Mouse (Mus musculus): ENCODE measurements around the gene Gm49711. TPM values are rescaled to one million over a fixed set of nuclear protein-coding genes. Genes with fewer than 3 reads are reported as not detected.
"Not testable (repeated sequence)": the region's sequence is repeated elsewhere in the genome, so short reads cannot be mapped to it uniquely, and the experiment has no call there.

Gm49711 gene
- polyA plus RNA-seq, 1 experiment from 2014 or later = 1.3 TPM

- Histone ChIP-seq H3K27ac (replicated peaks; ENCODE audit: low read depth, low read length) (no peak overlapping the region), H3K36me3 (ENCODE audit: control insufficient read depth, insufficient read depth, low read length) (no peaks in the 10 kb centered on the region), H3K27me3 (ENCODE audit: control insufficient read depth, insufficient read depth, low read length) (no peaks in the 10 kb centered on the region), H3K4me3 (replicated peaks; ENCODE audit: low read depth, low read length) (no peak overlapping the region), H3K4me2 (ENCODE audit: low read length) (no peak overlapping the region), H3K4me1 (ENCODE audit: control insufficient read depth, insufficient read depth, low read length) (0 out of 2 replicates have a peak, but pooled peaks cover 3% of the 10 kb centered on the region), H3K9ac (replicated peaks; ENCODE audit: low read length) (no peak overlapping the region), H3K9me3 (ENCODE audit: control insufficient read depth, low read length) (no peaks in the 10 kb centered on the region)
- ATAC-seq (ENCODE audit: low FRiP score, low TSS enrichment) (no peak), DNase-seq (no peak)
- 80% methylated on average over 8 of the region's 8 CpGs for WGBS
These were observed 145.5 kb downstream of the Gm49711 start for GRCm38 (mm10) chr16:92203599-92203998.

- no peak overlapping the region for H3K9ac ChIP-seq (replicated peaks; ENCODE audit: low read length)
- 87% methylated on average over 5 of the region's 5 CpGs for WGBS
- H3K27ac ChIP-seq (replicated peaks; ENCODE audit: low read depth, low read length) = no peak overlapping the region
- DNase-seq (no peak), ATAC-seq (ENCODE audit: low FRiP score, low TSS enrichment) (no peak)
- H3K9me3 ChIP-seq (ENCODE audit: control insufficient read depth, low read length) = no peaks in the 10 kb centered on the region
- no peak overlapping the region for H3K4me2 ChIP-seq (ENCODE audit: low read length)
- H3K4me1 ChIP-seq (ENCODE audit: control insufficient read depth, insufficient read depth, low read length) = 0 out of 2 replicates have a peak, but pooled peaks cover 3% of the 10 kb centered on the region
- H3K27me3 ChIP-seq (ENCODE audit: control insufficient read depth, insufficient read depth, low read length) = no peaks in the 10 kb centered on the region
- H3K36me3 ChIP-seq (ENCODE audit: control insufficient read depth, insufficient read depth, low read length) = no peaks in the 10 kb centered on the region
- no peak overlapping the region for H3K4me3 ChIP-seq (replicated peaks; ENCODE audit: low read depth, low read length)
These were observed 151.2 kb downstream of the Gm49711 start for GRCm38 (mm10) chr16:92209291-92209781.

- 65% methylated on average over 5 of the region's 5 CpGs for WGBS
- DNase-seq; H3K36me3 ChIP-seq (ENCODE audit: control insufficient read depth, insufficient read depth, low read length); H3K27me3 ChIP-seq (ENCODE audit: control insufficient read depth, insufficient read depth, low read length); H3K4me1 ChIP-seq (ENCODE audit: control insufficient read depth, insufficient read depth, low read length); H3K4me3 ChIP-seq (replicated peaks; ENCODE audit: low read depth, low read length); H3K4me2 ChIP-seq (ENCODE audit: low read length); H3K27ac ChIP-seq (replicated peaks; ENCODE audit: low read depth, low read length); ATAC-seq (ENCODE audit: low FRiP score, low TSS enrichment); H3K9ac ChIP-seq (replicated peaks; ENCODE audit: low read length); H3K9me3 ChIP-seq (ENCODE audit: control insufficient read depth, low read length): not testable (repeated sequence)
These were observed 152.2 kb downstream of the Gm49711 start for GRCm38 (mm10) chr16:92210316-92210715.

- not testable (repeated sequence) for H3K27ac ChIP-seq (replicated peaks; ENCODE audit: low read depth, low read length); ATAC-seq (ENCODE audit: low FRiP score, low TSS enrichment)
- 73% methylated on average over 1 of the region's 1 CpGs for WGBS
These were observed 155.8 kb downstream of the Gm49711 start for GRCm38 (mm10) chr16:92213911-92214310.

GRCm38 (mm10) chr16:92215599-92216390 is 157.7 kb downstream of the Gm49711 start:
- WGBS = 75% methylated on average over 8 of the region's 8 CpGs

More at GRCm38 (mm10) chr16:92213911-92214310, 155.8 kb downstream of the Gm49711 start:
- not testable (repeated sequence) for DNase-seq; H3K9ac ChIP-seq (replicated peaks; ENCODE audit: low read length); H3K4me3 ChIP-seq (replicated peaks; ENCODE audit: low read depth, low read length); H3K4me2 ChIP-seq (ENCODE audit: low read length); H3K36me3 ChIP-seq (ENCODE audit: control insufficient read depth, insufficient read depth, low read length); H3K4me1 ChIP-seq (ENCODE audit: control insufficient read depth, insufficient read depth, low read length); H3K9me3 ChIP-seq (ENCODE audit: control insufficient read depth, low read length); H3K27me3 ChIP-seq (ENCODE audit: control insufficient read depth, insufficient read depth, low read length)

GRCm38 (mm10) chr16:92220754-92221153 is 162.6 kb downstream of the Gm49711 start:
- no peak overlapping the region for H3K27ac ChIP-seq (replicated peaks; ENCODE audit: low read depth, low read length)
- ATAC-seq (ENCODE audit: low FRiP score, low TSS enrichment) (no peak), DNase-seq (no peak)
- H3K36me3 ChIP-seq (ENCODE audit: control insufficient read depth, insufficient read depth, low read length) = no peaks in the 10 kb centered on the region
- WGBS = 91% methylated on average over 11 of the region's 11 CpGs
- H3K27me3 ChIP-seq (ENCODE audit: control insufficient read depth, insufficient read depth, low read length) = no peaks in the 10 kb centered on the region
- no peak overlapping the region for H3K4me2 ChIP-seq (ENCODE audit: low read length)
- no peaks in the 10 kb centered on the region; the same call in 1 of the 2 replicates for H3K9me3 ChIP-seq (ENCODE audit: control insufficient read depth, low read length)
- no peak overlapping the region for H3K9ac ChIP-seq (replicated peaks; ENCODE audit: low read length)
- H3K4me3 ChIP-seq (replicated peaks; ENCODE audit: low read depth, low read length) = no peak overlapping the region
- H3K4me1 ChIP-seq (ENCODE audit: control insufficient read depth, insufficient read depth, low read length) = no peaks in the 10 kb centered on the region

More at GRCm38 (mm10) chr16:92215599-92216390, 157.7 kb downstream of the Gm49711 start:
- Histone ChIP-seq H3K9ac (replicated peaks; ENCODE audit: low read length) (no peak overlapping the region), H3K36me3 (ENCODE audit: control insufficient read depth, insufficient read depth, low read length) (no peaks in the 10 kb centered on the region), H3K27me3 (ENCODE audit: control insufficient read depth, insufficient read depth, low read length) (no peaks in the 10 kb centered on the region), H3K27ac (replicated peaks; ENCODE audit: low read depth, low read length) (no peak overlapping the region), H3K4me3 (replicated peaks; ENCODE audit: low read depth, low read length) (no peak overlapping the region), H3K4me2 (ENCODE audit: low read length) (no peak overlapping the region), H3K4me1 (ENCODE audit: control insufficient read depth, insufficient read depth, low read length) (no peaks in the 10 kb centered on the region), H3K9me3 (ENCODE audit: control insufficient read depth, low read length) (no peaks in the 10 kb centered on the region)
- DNase-seq (no peak), ATAC-seq (ENCODE audit: low FRiP score, low TSS enrichment) (no peak)

- Histone ChIP-seq H3K9ac (replicated peaks; ENCODE audit: low read length) (no peak overlapping the region), H3K4me3 (replicated peaks; ENCODE audit: low read depth, low read length) (no peak overlapping the region), H3K36me3 (ENCODE audit: control insufficient read depth, insufficient read depth, low read length) (no peaks in the 10 kb centered on the region), H3K27me3 (ENCODE audit: control insufficient read depth, insufficient read depth, low read length) (no peaks in the 10 kb centered on the region), H3K4me1 (ENCODE audit: control insufficient read depth, insufficient read depth, low read length) (no peaks in the 10 kb centered on the region), H3K9me3 (ENCODE audit: control insufficient read depth, low read length) (no peaks in the 10 kb centered on the region), H3K27ac (replicated peaks; ENCODE audit: low read depth, low read length) (no peak overlapping the region), H3K4me2 (ENCODE audit: low read length) (no peak overlapping the region)
- WGBS = 83% methylated on average over 7 of the region's 7 CpGs
- DNase-seq = no peak
- ATAC-seq (ENCODE audit: low FRiP score, low TSS enrichment) = no peak
These were observed 170.3 kb downstream of the Gm49711 start for GRCm38 (mm10) chr16:92228332-92228919.

GRCm38 (mm10) chr16:92230476-92230931 is 172.4 kb downstream of the Gm49711 start:
- peaks cover 3% of the 10 kb centered on the region; the same call in 1 of the 2 replicates for H3K4me1 ChIP-seq (ENCODE audit: control insufficient read depth, insufficient read depth, low read length)
- no peaks in the 10 kb centered on the region for H3K36me3 ChIP-seq (ENCODE audit: control insufficient read depth, insufficient read depth, low read length)
- ATAC-seq (ENCODE audit: low FRiP score, low TSS enrichment) (no peak), DNase-seq (peak; percentile 19)
- H3K4me3 ChIP-seq (replicated peaks; ENCODE audit: low read depth, low read length) = no peak overlapping the region
- H3K27me3 ChIP-seq (ENCODE audit: control insufficient read depth, insufficient read depth, low read length) = no peaks in the 10 kb centered on the region
- WGBS = 77% methylated on average over 6 of the region's 6 CpGs
- no peak overlapping the region for H3K4me2 ChIP-seq (ENCODE audit: low read length)
- no peak overlapping the region for H3K9ac ChIP-seq (replicated peaks; ENCODE audit: low read length)
- no peaks in the 10 kb centered on the region for H3K9me3 ChIP-seq (ENCODE audit: control insufficient read depth, low read length)
- H3K27ac ChIP-seq (replicated peaks; ENCODE audit: low read depth, low read length) = no peak overlapping the region

Data from midbrain, embryonic 14.5 days (tissue).